Mouse (Mus musculus) MEL (cell line): ENCODE data around the gene Spef1.

Experiments
- CTCF ChIP-seq, 3 experiments: IDR thresholded peaks in 2 of 3; conservative IDR thresholded peaks in 1 of 3; 2 replicates each; pipeline ENCODE4 v1.5.1; 2011 to 2012; ENCODE audit warnings: low read length in 3 of 3, low read depth in 2 of 3, mild to moderate bottlenecking in 2 of 3, improper control_type of control experiment in 1 of 3, inconsistent platforms in 1 of 3, mixed read lengths in 1 of 3, moderate library complexity in 1 of 3; ENCODE audit not compliant: control insufficient read depth in 1 of 3, insufficient read depth in 1 of 3, poor library complexity in 1 of 3, severe bottlenecking in 1 of 3
- E2F4 ChIP-seq: IDR thresholded peaks from 2 replicates; pipeline ENCODE4 v1.6.1; 2011; ENCODE audit warnings: low read depth, low read length, improper control_type of control experiment, borderline replicate concordance
- EP300 ChIP-seq, 2 experiments: IDR thresholded peaks; 2 replicates each; pipeline ENCODE4 v1.6.1; 2011; ENCODE audit warnings: improper control_type of control experiment in 2 of 2, low read length in 2 of 2, low read depth in 1 of 2, mild to moderate bottlenecking in 1 of 2
- NELFE ChIP-seq: IDR thresholded peaks from 2 replicates; pipeline ENCODE4 v1.6.1; 2011; ENCODE audit warnings: low read depth, low read length, improper control_type of control experiment
- POLR2A ChIP-seq, 2 experiments: IDR thresholded peaks; 2 replicates each; pipeline ENCODE4 v1.6.1; 2011 to 2012; ENCODE audit warnings: low read length in 2 of 2, mild to moderate bottlenecking in 2 of 2, control low read depth in 1 of 2, improper control_type of control experiment in 1 of 2, low read depth in 1 of 2, moderate library complexity in 1 of 2; ENCODE audit not compliant: control insufficient read depth in 1 of 2, insufficient read depth in 1 of 2, poor library complexity in 1 of 2
- SMC3 ChIP-seq: IDR thresholded peaks from 2 replicates; pipeline ENCODE4 v1.6.1; 2011; ENCODE audit warnings: low read depth, low read length, improper control_type of control experiment
- ZNF384 ChIP-seq: IDR thresholded peaks from 2 replicates; pipeline ENCODE4 v1.6.1; 2012; ENCODE audit warnings: low read depth, mild to moderate bottlenecking, inconsistent platforms, low read length, improper control_type of control experiment

DNA sequence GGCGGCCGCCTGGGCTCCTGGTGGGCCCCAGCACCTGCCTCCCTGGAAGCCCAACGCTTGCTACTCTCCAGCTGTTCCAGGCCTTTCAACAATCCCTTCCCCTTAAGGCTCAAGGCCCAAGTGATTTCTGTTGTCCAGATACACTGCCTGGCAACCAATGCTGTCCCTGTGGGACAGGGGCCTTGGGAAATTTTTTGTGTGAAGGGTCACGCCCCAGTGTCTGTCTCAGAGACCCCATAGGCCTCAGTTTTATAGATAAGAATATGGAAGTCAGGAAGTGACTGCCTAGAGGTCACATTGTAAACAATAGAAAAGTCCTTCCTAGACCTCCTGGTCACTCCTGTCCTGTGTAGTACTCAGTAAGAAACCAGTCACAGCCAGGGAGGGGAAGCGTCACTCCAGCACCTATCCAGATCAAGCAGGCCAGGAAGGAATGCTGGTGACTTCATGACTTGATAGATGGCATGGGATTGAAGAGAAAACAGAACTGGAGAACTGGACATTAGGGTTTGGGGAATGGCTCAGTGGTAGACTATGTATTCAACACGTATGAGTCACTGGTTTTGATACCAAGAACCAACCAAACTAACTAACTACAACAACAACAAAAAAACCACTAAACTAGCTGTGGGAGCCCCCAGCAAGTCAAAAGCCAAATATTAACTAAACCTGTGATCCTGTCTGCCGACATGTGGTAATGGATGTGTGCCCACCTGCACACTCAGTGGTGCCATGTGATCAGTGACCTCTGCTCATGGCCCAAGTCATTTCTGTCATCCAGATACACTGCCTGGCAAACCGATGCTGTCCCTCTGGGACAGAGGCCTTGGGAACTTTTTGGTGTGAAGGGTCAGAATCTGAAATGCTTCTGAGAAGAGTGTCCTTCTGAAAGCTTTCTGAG, 38.5 kb downstream of the Spef1 start:
- TF ChIP-seq ZNF384 (no peak), CTCF (IDR thresholded peaks at IDR 0.05 in 2 of 3, conservative IDR thresholded peaks at IDR 0.05 in 1 of 3; ENCODE audit: control insufficient read depth in 1 of 3, insufficient read depth in 1 of 3, low read depth in 2 of 3, low read length in 3 of 3, poor library complexity in 1 of 3, severe bottlenecking in 1 of 3) (no peak), EP300 (IDR thresholded peaks at IDR 0.05; ENCODE audit: low read depth in 1 of 2, low read length in 2 of 2) (no peak), SMC3 (no peak), E2F4 (no peak), POLR2A (IDR thresholded peaks at IDR 0.05; ENCODE audit: control insufficient read depth in 1 of 2, insufficient read depth in 1 of 2, low read depth in 1 of 2, low read length in 2 of 2, poor library complexity in 1 of 2) (no peak), NELFE (no peak)
